Mouse (Mus musculus): ENCODE data around the gene C9. TPM values are rescaled to one million over a fixed set of nuclear protein-coding genes. Genes with fewer than 3 reads are reported as not detected.

The C9 gene
- polyA plus RNA-seq, 1 experiment from 2014 or later = not detected

GRCm38 (mm10) chr15:6463361-6463923 lies 18.3 kb downstream of the C9 start:
- Histone ChIP-seq H3K27ac (ENCODE audit: low read length) (no peak overlapping the region), H3K9me3 (ENCODE audit: low read length) (no peaks in the 10 kb centered on the region), H3K9ac (replicated peaks; ENCODE audit: low read depth) (no peak overlapping the region), H3K4me2 (replicated peaks; ENCODE audit: low read depth, low read length) (no peak overlapping the region), H3K27me3 (replicated peaks; ENCODE audit: insufficient read depth, low read length) (no peaks in the 10 kb centered on the region), H3K4me3 (ENCODE audit: low read depth, low read length) (no peak overlapping the region), H3K4me1 (ENCODE audit: insufficient read depth, low read depth, low read length) (no peaks in the 10 kb centered on the region), H3K36me3 (ENCODE audit: insufficient read depth, low read length) (no peaks in the 10 kb centered on the region)
- TF ChIP-seq CTCF (IDR thresholded peaks at IDR 0.05) (no peak), EP300 (IDR thresholded peaks at IDR 0.05) (no peak)
- ATAC-seq (no peak), DNase-seq (ENCODE audit: low spot score) (no peak)
- WGBS = 81% methylated on average over 3 of the region's 3 CpGs

DNA sequence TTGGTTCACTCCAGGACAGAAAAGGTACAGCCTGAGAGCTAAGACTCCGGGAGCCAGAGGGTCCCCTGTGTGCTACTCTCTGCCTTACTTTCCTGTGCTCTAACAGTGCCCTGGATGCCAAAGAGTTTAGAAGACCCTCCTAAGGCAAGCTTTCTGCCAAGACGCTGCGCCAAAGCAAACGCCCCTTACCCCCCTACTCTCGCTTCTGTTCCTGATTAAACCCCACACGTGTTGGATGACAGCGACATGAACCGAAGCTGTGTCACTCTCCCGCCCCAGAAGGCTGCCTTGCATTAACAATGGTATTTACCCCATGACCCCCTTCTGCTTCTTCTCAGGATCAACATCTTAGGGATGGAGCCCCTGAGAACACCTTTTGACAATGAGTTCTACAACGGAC lies 21.9 kb downstream of the C9 start:
- DNase-seq (ENCODE audit: low spot score) = no peak
- H3K27me3 ChIP-seq (replicated peaks; ENCODE audit: insufficient read depth, low read length) = no peaks in the 10 kb centered on the region
- H3K4me3 ChIP-seq (ENCODE audit: low read depth, low read length) = no peak overlapping the region
- no peaks in the 10 kb centered on the region for H3K9me3 ChIP-seq (ENCODE audit: low read length)
- no peak overlapping the region for H3K9ac ChIP-seq (replicated peaks; ENCODE audit: low read depth)
- no peak for ATAC-seq
- no peak overlapping the region for H3K27ac ChIP-seq (ENCODE audit: low read length)
- H3K4me2 ChIP-seq (replicated peaks; ENCODE audit: low read depth, low read length) = no peak overlapping the region
- WGBS = 70% methylated on average over 10 of the region's 10 CpGs
- TF ChIP-seq CTCF (IDR thresholded peaks at IDR 0.05) (no peak), EP300 (IDR thresholded peaks at IDR 0.05) (no peak)
- H3K4me1 ChIP-seq (ENCODE audit: insufficient read depth, low read depth, low read length) = no peaks in the 10 kb centered on the region
- no peaks in the 10 kb centered on the region for H3K36me3 ChIP-seq (ENCODE audit: insufficient read depth, low read length)

GRCm38 (mm10) chr15:6468845-6469244 lies 23.7 kb downstream of the C9 start:
- DNase-seq (ENCODE audit: low spot score) (no peak), ATAC-seq (no peak)
- Histone ChIP-seq H3K9ac (replicated peaks; ENCODE audit: low read depth) (no peak overlapping the region), H3K4me3 (ENCODE audit: low read depth, low read length) (no peak overlapping the region), H3K27me3 (replicated peaks; ENCODE audit: insufficient read depth, low read length) (no peaks in the 10 kb centered on the region), H3K4me1 (ENCODE audit: insufficient read depth, low read depth, low read length) (no peaks in the 10 kb centered on the region), H3K4me2 (replicated peaks; ENCODE audit: low read depth, low read length) (no peak overlapping the region), H3K27ac (ENCODE audit: low read length) (no peak overlapping the region), H3K36me3 (ENCODE audit: insufficient read depth, low read length) (no peaks in the 10 kb centered on the region), H3K9me3 (ENCODE audit: low read length) (no peaks in the 10 kb centered on the region)
- TF ChIP-seq CTCF (IDR thresholded peaks at IDR 0.05) (no peak), EP300 (IDR thresholded peaks at IDR 0.05) (no peak)
- WGBS = 74% methylated on average over 1 of the region's 1 CpGs

GRCm38 (mm10) chr15:6469384-6469783 lies 24.3 kb downstream of the C9 start:
- Histone ChIP-seq H3K27ac (ENCODE audit: low read length) (no peak overlapping the region), H3K9me3 (ENCODE audit: low read length) (no peaks in the 10 kb centered on the region), H3K4me1 (ENCODE audit: insufficient read depth, low read depth, low read length) (no peaks in the 10 kb centered on the region), H3K36me3 (ENCODE audit: insufficient read depth, low read length) (no peaks in the 10 kb centered on the region), H3K4me3 (ENCODE audit: low read depth, low read length) (no peak overlapping the region), H3K9ac (replicated peaks; ENCODE audit: low read depth) (no peak overlapping the region), H3K4me2 (replicated peaks; ENCODE audit: low read depth, low read length) (no peak overlapping the region), H3K27me3 (replicated peaks; ENCODE audit: insufficient read depth, low read length) (no peaks in the 10 kb centered on the region)
- no peak for TF ChIP-seq EP300 (IDR thresholded peaks at IDR 0.05)
- TF ChIP-seq CTCF (IDR thresholded peaks at IDR 0.05) = no peak
- WGBS = 81% methylated on average over 3 of the region's 3 CpGs
- DNase-seq (ENCODE audit: low spot score) (no peak), ATAC-seq (no peak)

GRCm38 (mm10) chr15:6483561-6483960 lies 38.4 kb downstream of the C9 start:
- H3K4me2 ChIP-seq (replicated peaks; ENCODE audit: low read depth, low read length) = no peak overlapping the region
- no peak overlapping the region for H3K4me3 ChIP-seq (ENCODE audit: low read depth, low read length)
- H3K9ac ChIP-seq (replicated peaks; ENCODE audit: low read depth) = no peak overlapping the region
- 47% methylated on average over 3 of the region's 3 CpGs for WGBS
- no peaks in the 10 kb centered on the region for H3K36me3 ChIP-seq (ENCODE audit: insufficient read depth, low read length)
- no peaks in the 10 kb centered on the region for H3K4me1 ChIP-seq (ENCODE audit: insufficient read depth, low read depth, low read length)
- no peaks in the 10 kb centered on the region for H3K27me3 ChIP-seq (replicated peaks; ENCODE audit: insufficient read depth, low read length)
- ATAC-seq (no peak), DNase-seq (ENCODE audit: low spot score) (no peak)
- H3K27ac ChIP-seq (ENCODE audit: low read length) = no peak overlapping the region
- no peaks in the 10 kb centered on the region for H3K9me3 ChIP-seq (ENCODE audit: low read length)
- no peak for TF ChIP-seq EP300 (IDR thresholded peaks at IDR 0.05)
- no peak for TF ChIP-seq CTCF (IDR thresholded peaks at IDR 0.05)

DNA sequence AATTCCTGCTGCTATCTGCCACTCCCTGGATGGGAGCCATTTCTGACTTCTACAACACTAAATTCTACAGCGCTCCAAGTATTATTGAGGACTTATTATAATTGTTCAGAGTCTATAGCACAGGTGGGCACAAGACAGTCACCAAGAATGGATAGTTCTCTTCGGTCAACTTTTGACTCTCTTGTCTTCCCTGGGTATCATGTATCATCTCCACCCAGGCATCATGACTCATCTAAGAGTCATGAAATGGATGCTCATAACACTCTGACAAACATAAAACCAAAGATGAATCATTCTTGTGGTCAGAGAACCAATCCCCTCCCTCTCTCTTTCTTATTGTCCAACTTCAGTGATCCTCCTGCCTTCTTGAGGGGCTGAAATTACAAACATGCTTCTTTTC lies 47.3 kb downstream of the C9 start:
- H3K27me3 ChIP-seq (replicated peaks; ENCODE audit: insufficient read depth, low read length) = no peaks in the 10 kb centered on the region
- no peaks in the 10 kb centered on the region for H3K9me3 ChIP-seq (ENCODE audit: low read length)
- 83% methylated on average over 2 of the region's 2 CpGs for WGBS
- no peaks in the 10 kb centered on the region for H3K36me3 ChIP-seq (ENCODE audit: insufficient read depth, low read length)
- no peak for ATAC-seq
- H3K4me3 ChIP-seq (ENCODE audit: low read depth, low read length) = no peak overlapping the region
- DNase-seq (ENCODE audit: low spot score) = no peak
- TF ChIP-seq CTCF (IDR thresholded peaks at IDR 0.05) = no peak
- TF ChIP-seq EP300 (IDR thresholded peaks at IDR 0.05) = no peak
- no peak overlapping the region for H3K4me2 ChIP-seq (replicated peaks; ENCODE audit: low read depth, low read length)
- no peaks in the 10 kb centered on the region for H3K4me1 ChIP-seq (ENCODE audit: insufficient read depth, low read depth, low read length)
- no peak overlapping the region for H3K9ac ChIP-seq (replicated peaks; ENCODE audit: low read depth)
- H3K27ac ChIP-seq (ENCODE audit: low read length) = no peak overlapping the region

All from lung, postnatal 0 days (tissue).